Mouse (Mus musculus): ENCODE results near the gene RPS10-NUDT3.

GRCm38 (mm10) chr17:27557927-27558661, 76.9 kb downstream of the RPS10-NUDT3 start:
- TF ChIP-seq CTCF (IDR thresholded peaks at IDR 0.05; ENCODE audit: extremely low read depth, insufficient read depth, insufficient read length, insufficient replicate concordance) (no peak), POLR2A (IDR thresholded peaks at IDR 0.05; ENCODE audit: low read depth, low read length) (no peak)

All from spleen, adult 2 months (tissue).